Mouse (Mus musculus) brain, embryonic 14.5 days (tissue): Measurements from ENCODE around the gene Sntb2.

ENCODE experiments used
- CTCF ChIP-seq: fragments of 200-500 bp; IDR thresholded peaks from 2 replicates; pipeline ENCODE4 v1.5.1; 2012; ENCODE audit warnings: inconsistent platforms, mild to moderate bottlenecking, moderate library complexity, borderline replicate concordance; ENCODE audit not compliant: insufficient read depth, insufficient read length; ENCODE audit errors: extremely low read depth
- POLR2A ChIP-seq: fragments of 200-500 bp; IDR thresholded peaks from 2 replicates; pipeline ENCODE4 v1.6.1; 2012; ENCODE audit warnings: mild to moderate bottlenecking, inconsistent platforms, borderline replicate concordance; ENCODE audit not compliant: poor library complexity, insufficient read depth, insufficient read length, severe bottlenecking; ENCODE audit errors: extremely low read depth

GRCm38 (mm10) chr8:106936478-106937051 lies 1.0 kb downstream of the Sntb2 start:
- no peak for TF ChIP-seq CTCF
- no peak for TF ChIP-seq POLR2A
